Mouse (Mus musculus): Measurements from ENCODE around the gene Ppp2r5c.

DNA sequence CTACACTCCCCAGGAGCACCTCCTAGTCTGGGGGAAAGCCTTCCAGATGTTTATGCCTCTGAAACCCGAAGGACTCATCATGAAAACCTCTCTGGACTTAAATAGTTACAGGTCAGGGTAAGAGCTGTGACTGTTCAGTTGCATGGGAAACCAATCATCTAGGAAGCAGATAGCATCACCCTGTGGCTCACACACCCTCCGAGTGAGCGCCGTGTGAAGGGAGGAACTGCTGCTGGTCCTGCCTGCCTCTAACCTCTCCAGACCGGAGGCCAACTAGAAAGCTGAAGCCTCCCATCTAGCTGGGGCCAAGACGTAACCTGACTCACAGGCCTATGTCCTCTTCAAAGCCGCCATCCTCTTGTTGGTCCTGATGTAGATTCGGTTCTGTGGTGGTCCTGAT lies 53.2 kb downstream of the Ppp2r5c start:
- TF ChIP-seq CTCF (IDR thresholded peaks at IDR 0.05; ENCODE audit: low read depth), result no peak
- TF ChIP-seq EP300 (IDR thresholded peaks at IDR 0.05; ENCODE audit: low read depth), result no peak

Data from heart, postnatal 0 days (tissue).